Mouse (Mus musculus) liver, embryonic 14.5 days (tissue): Measurements from ENCODE around the gene Kcnq2. TPM values are rescaled to one million over a fixed set of nuclear protein-coding genes. Genes with fewer than 3 reads are reported as not detected.

ENCODE experiments used
- ATAC-seq: fragments of 200-750 bp; cut with Nextera tagmentation; 2 replicates; pipeline ENCODE4 v1.8.0; 2017; ENCODE audit warnings: moderate number of reproducible peaks, mild to moderate bottlenecking, moderate library complexity; ENCODE audit not compliant: insufficient read depth
- DNase-seq, 3 experiments: peaks; one replicate each; pipeline ENCODE4 v3.0.0-alpha.2; 2012 to 2013; ENCODE audit warnings: low read depth in 3 of 3, low spot score in 3 of 3
- H3K27ac ChIP-seq: fragments of 300-500 bp; sonication (generic); 2 replicates; pipeline ENCODE4 v1.5.1; 2014; ENCODE audit warnings: moderate library complexity, mild to moderate bottlenecking, control low read depth, inconsistent platforms
- H3K27me3 ChIP-seq: fragments of 300-500 bp; sonication (generic); 2 replicates; pipeline ENCODE4 v1.6.1; 2014; ENCODE audit warnings: mild to moderate bottlenecking, low read length, moderate library complexity; ENCODE audit not compliant: control insufficient read depth, insufficient read depth
- H3K36me3 ChIP-seq: fragments of 300-500 bp; sonication (generic); replicated peaks from 2 replicates; pipeline ENCODE4 v1.6.1; 2014; ENCODE audit warnings: low read depth; ENCODE audit not compliant: control insufficient read depth, insufficient read depth
- H3K4me1 ChIP-seq, 2 experiments: fragments of 200-500 bp in 1 of 2; fragments of 300-500 bp in 1 of 2; sonication (generic) in 1 of 2; replicated peaks; 2 replicates each; pipeline ENCODE4 v1.6.1; 2012 to 2014; ENCODE audit warnings: antibody characterized with exemption in 1 of 2, inconsistent platforms in 1 of 2, low read length in 1 of 2; ENCODE audit not compliant: control insufficient read depth in 2 of 2, insufficient read depth in 2 of 2
- H3K4me2 ChIP-seq: fragments of 300-500 bp; sonication (generic); 2 replicates; pipeline ENCODE4 v1.6.1; 2014; ENCODE audit warnings: low read depth, mild to moderate bottlenecking, control low read depth, moderate library complexity
- H3K4me3 ChIP-seq, 2 experiments: fragments of 200-500 bp in 1 of 2; fragments of 300-500 bp in 1 of 2; sonication (generic) in 1 of 2; 2 replicates each; pipeline ENCODE4 v1.5.1; 2012 to 2014; ENCODE audit warnings: low read depth in 2 of 2, low read length in 2 of 2, mild to moderate bottlenecking in 2 of 2, control low read depth in 1 of 2, inconsistent platforms in 1 of 2, moderate library complexity in 1 of 2; ENCODE audit not compliant: insufficient read depth in 1 of 2
- H3K9ac ChIP-seq: fragments of 300-500 bp; sonication (generic); replicated peaks from 2 replicates; pipeline ENCODE4 v1.6.1; 2014; ENCODE audit warnings: mild to moderate bottlenecking, control low read depth, moderate library complexity
- H3K9me3 ChIP-seq: fragments of 300-500 bp; sonication (generic); 2 replicates; pipeline ENCODE4 v1.6.1; 2016; ENCODE audit warnings: low read length, mixed read lengths; ENCODE audit not compliant: control insufficient read depth
- CTCF ChIP-seq: IDR thresholded peaks from 2 replicates; pipeline ENCODE4 v1.5.1; 2016; ENCODE audit warnings: antibody characterized with exemption, low read depth, control low read depth
- EP300 ChIP-seq: IDR thresholded peaks from 2 replicates; pipeline ENCODE4 v1.6.1; 2016; ENCODE audit warnings: antibody characterized with exemption, low read depth
- WGBS: fragments of 180-500 bp; shearing (Covaris S2); extraction: QIAGEN DNeasy Blood & Tissue Kit; methylation state at CpG from one replicate; pipeline ENCODE4 v1.1.7; 2014; ENCODE audit not compliant: insufficient replicate concordance; 5-methylcytosine and 5-hydroxymethylcytosine counted together
- polyA plus RNA-seq, 2 experiments: library from polyadenylated mRNA; depleted of rRNA in 1 of 2; stranded (reverse) in 1 of 2; unstranded in 1 of 2; fragments of >200 nt; fragmentation: Nextera tagmentation in 1 of 2; extraction: Ambion mirVana in 1 of 2; gene quantifications; 2 replicates each; pipeline versions ENCODE4 v1.2.1 to v1.2.3; 2012 to 2014

The Kcnq2 gene
- polyA plus RNA-seq, 2 experiments, result 0.06 TPM

DNA sequence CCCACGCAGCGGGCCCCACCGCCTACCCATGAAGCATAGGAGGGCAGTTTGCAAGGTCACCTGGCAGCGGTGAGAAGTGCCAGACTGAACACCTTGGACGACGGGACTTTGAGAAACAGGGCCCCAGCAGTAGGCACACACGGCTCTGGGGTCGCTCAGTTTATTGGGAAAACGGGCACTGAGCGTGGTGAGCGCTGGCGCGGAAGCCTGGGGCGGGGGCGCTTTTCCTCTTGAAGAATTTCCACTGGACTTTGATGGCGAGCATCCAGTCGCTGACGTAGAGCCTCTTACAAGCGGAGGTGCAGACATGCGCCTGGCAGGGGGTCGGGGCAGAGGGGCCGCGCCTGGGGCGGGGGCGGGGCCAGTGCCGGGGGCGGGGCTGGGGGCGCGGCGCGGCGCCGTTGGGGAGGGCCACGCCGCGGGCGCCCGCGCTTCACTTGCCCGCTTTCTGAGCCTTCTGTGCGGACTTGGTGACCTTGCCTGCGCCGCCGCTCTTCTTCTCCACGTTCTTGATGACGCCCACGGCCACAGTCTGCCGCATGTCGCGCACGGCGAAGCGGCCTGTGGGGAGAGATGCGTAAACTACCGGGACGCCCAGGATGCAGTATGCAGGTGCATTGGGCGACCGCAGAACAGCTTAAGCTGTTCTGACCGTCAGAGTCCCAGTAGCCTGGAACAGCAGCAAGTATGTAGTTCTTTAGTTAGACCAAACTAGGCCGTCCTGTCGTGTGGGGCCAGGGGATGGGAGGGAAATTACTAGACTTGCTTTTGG, 12.6 kb upstream of the Kcnq2 start:
- no peak for ATAC-seq

DNA sequence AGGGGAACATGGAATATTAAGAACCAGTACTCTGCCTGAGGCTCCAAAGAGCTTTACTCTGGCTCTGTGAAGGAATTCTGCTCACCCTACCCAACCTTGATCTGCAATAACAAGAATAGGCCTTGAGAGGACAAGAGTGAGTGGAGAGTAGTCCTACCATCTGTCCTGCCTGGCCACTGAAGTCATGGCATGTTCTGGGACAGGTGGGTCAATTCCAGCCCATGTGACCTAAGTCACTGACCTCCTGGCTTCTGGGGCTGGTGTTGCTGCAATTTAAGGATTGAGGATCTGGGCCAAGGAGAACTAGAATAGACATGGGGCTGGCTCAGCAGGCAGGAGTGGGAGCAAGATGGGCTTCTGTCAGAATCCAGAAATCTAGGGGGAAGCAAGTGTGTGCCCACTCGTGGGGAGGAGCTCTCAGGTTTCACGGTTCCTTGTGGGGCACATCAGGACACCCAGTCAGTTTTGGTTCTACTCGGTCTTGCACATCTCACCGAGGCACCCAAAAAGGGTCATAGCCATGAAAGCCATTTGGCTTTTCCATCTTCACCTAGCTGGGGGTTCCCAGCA, 12.0 kb upstream of the Kcnq2 start:
- Histone ChIP-seq H3K27me3 (peaks cover 18% of the 10 kb centered on the region), H3K36me3 (no peaks in the 10 kb centered on the region), H3K9ac (no peak overlapping the region), H3K27ac (no peak overlapping the region), H3K4me3 (no peak overlapping the region), H3K9me3 (no peaks in the 10 kb centered on the region), H3K4me2 (no peak overlapping the region), H3K4me1 (no peaks in the 10 kb centered on the region)
- WGBS, result 26% methylated on average over 4 of the region's 4 CpGs
- TF ChIP-seq CTCF (no peak), EP300 (no peak)
- ATAC-seq (no peak), DNase-seq (no peak)

More for the DNA sequence above, 12.6 kb upstream of the Kcnq2 start:
- Histone ChIP-seq H3K4me2 (peak overlapping the region; percentile 58), H3K27me3 (peaks cover 18% of the 10 kb centered on the region), H3K9me3 (no peaks in the 10 kb centered on the region), H3K4me1 (no peaks in the 10 kb centered on the region), H3K36me3 (no peaks in the 10 kb centered on the region), H3K9ac (no peak overlapping the region), H3K4me3 (peak overlapping the region; percentile 15 to 32; a peak in 3 of 4 replicates), H3K27ac (no peak overlapping the region)
- TF ChIP-seq CTCF, result no peak
- TF ChIP-seq EP300, result no peak
- DNase-seq, result no peak
- 1% methylated on average over 56 of the region's 61 CpGs for WGBS

DNA sequence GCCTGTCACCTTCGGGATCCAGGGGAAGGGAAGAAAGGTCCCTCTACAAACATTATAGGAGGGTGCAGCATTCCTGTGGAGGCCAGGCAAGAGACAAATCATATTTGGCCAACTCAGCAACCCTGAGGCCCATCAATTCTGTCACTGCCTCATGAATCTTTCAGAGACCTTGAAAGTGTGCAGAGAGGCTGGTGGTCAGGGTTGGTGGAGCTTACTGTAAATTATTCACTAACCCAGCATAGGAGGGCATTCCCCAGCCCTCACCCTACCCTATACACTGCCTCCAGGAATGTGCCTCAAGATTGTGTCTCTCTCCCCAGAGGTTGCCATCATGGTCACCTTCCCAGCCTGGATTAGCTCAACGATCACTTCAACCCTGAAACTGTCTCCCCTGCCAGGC, 9.6 kb upstream of the Kcnq2 start:
- WGBS, result 40% methylated on average over 2 of the region's 2 CpGs
- no peak for DNase-seq
- Histone ChIP-seq H3K4me2 (no peak overlapping the region), H3K27me3 (peaks cover 18% of the 10 kb centered on the region), H3K9ac (no peak overlapping the region), H3K4me3 (no peak overlapping the region), H3K9me3 (no peaks in the 10 kb centered on the region), H3K4me1 (no peaks in the 10 kb centered on the region), H3K27ac (no peak overlapping the region), H3K36me3 (no peaks in the 10 kb centered on the region)
- ATAC-seq, result no peak
- TF ChIP-seq EP300 (no peak), CTCF (no peak)

DNA sequence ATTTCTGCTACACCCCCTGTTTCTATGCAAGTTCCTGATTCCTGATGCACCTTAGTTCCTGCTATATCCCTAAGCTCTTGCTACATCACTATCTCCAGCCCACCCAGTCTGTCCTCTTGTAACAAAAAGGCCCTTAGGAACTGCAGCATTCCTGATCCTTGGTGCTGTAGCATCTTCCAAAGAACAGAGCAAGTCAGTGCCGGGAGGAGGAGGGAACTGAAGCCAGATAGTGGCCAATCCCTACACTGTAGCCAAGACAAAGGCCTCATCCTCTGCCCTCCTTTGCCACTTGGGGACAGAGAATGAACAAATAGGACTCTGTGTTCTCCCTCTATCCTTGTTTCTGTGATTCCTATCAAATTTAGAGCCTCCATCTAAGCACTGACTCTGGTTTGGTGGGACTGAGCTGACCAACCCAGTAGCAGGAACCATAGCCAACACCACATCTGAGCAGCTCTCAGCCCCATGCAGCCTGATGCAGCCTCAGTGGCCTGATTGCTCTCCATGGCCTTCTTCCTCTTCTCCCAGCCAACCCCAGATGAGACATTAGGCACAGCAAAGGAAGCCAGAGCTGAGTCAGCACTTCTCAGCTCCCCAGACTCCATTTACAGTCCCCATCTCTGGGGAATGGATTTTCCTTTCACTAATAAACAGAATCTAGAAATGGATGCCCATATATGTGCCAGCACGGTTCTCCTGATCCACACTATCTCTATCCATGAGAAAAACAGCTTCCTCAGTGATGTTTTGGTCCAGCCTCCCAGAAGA, 8.6 kb upstream of the Kcnq2 start:
- H3K36me3 ChIP-seq, result no peaks in the 10 kb centered on the region
- no peak overlapping the region for H3K9ac ChIP-seq
- whole genome bisulfite sequencing, result 38% methylated on average over 2 of the region's 2 CpGs
- no peaks in the 10 kb centered on the region for H3K4me1 ChIP-seq
- H3K4me3 ChIP-seq, result no peak overlapping the region
- TF ChIP-seq CTCF (no peak), EP300 (no peak)
- no peak for DNase-seq
- H3K27me3 ChIP-seq, result peaks cover 17% of the 10 kb centered on the region
- no peaks in the 10 kb centered on the region for H3K9me3 ChIP-seq
- no peak overlapping the region for H3K4me2 ChIP-seq
- H3K27ac ChIP-seq, result no peak overlapping the region
- no peak for ATAC-seq

DNA sequence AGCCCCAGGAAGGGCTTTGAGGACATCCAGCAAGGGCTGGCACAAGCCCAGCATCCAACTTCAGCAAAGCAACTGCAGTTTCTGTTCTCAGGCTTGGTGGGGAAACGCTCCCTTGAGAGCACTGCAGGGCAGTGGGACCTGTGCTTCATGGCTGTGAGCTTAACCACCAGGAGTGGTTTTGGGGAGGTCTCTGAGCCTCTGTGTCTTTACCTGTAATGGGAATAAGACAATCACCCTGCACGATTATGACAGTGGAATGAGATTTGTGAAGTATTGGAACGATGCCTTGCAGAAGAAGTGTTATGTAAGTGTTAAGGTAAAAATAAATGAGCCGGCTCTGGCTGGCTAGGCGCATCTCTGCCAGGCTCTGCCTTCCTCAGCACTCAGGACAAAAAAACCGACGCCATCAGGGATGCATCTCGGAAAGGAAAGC, 7.6 kb upstream of the Kcnq2 start:
- TF ChIP-seq EP300, result no peak
- TF ChIP-seq CTCF, result no peak
- 42% methylated on average over 8 of the region's 8 CpGs for WGBS
- H3K27me3 ChIP-seq, result peaks cover 9% of the 10 kb centered on the region

More for the DNA sequence above, 7.6 kb upstream of the Kcnq2 start:
- DNase-seq, result no peak
- Histone ChIP-seq H3K4me1 (no peaks in the 10 kb centered on the region), H3K4me3 (no peak overlapping the region), H3K9me3 (no peaks in the 10 kb centered on the region), H3K36me3 (no peaks in the 10 kb centered on the region), H3K27ac (no peak overlapping the region), H3K4me2 (no peak overlapping the region), H3K9ac (no peak overlapping the region)
- no peak for ATAC-seq
